Mouse (Mus musculus) gastrocnemius, postnatal 4 days (tissue): Measurements from ENCODE around the gene Cped1. TPM values are rescaled to one million over a fixed set of nuclear protein-coding genes. Genes with fewer than 3 reads are reported as not detected.

Experiments used
- DNase-seq, 2 experiments: peaks; one replicate each; pipeline ENCODE4 v3.0.0; 2021 to 2022; ENCODE audit warnings: low spot score in 2 of 2, mixed read lengths in 2 of 2
- total RNA-seq, 2 experiments: library from RNA; stranded (reverse); gene quantifications; 2 replicates each; pipeline ENCODE4 v1.2.3; 2021

Gene Cped1
- total RNA-seq, 2 experiments from 2014 or later = 21.4 to 23.3 TPM

- no peak for DNase-seq
Measured at GRCm38 (mm10) chr6:21999025-21999424, 13.3 kb downstream of the Cped1 start.

DNA sequence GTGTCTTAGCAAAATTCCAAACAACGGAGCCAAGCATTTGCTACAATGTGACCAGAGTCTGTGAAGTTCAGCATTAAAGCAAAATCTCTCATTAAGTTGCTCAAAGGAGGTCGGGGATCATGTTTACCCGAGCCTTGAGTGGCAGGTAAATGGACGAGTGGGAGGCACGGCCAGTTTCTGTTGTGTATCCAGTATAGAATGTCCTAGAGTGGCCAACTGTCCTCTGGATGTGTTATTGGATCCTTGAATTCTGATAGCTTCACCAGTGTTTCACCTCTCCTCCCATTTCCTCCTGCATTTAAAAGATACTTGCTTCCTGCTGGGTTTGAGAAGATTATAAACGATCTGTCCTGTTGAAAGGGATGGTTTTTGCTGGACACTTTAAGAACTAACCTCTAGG lies 14.4 kb downstream of the Cped1 start:
- no peak for DNase-seq

- no peak for DNase-seq
Measured at GRCm38 (mm10) chr6:22000881-22001280, 15.2 kb downstream of the Cped1 start.

DNA sequence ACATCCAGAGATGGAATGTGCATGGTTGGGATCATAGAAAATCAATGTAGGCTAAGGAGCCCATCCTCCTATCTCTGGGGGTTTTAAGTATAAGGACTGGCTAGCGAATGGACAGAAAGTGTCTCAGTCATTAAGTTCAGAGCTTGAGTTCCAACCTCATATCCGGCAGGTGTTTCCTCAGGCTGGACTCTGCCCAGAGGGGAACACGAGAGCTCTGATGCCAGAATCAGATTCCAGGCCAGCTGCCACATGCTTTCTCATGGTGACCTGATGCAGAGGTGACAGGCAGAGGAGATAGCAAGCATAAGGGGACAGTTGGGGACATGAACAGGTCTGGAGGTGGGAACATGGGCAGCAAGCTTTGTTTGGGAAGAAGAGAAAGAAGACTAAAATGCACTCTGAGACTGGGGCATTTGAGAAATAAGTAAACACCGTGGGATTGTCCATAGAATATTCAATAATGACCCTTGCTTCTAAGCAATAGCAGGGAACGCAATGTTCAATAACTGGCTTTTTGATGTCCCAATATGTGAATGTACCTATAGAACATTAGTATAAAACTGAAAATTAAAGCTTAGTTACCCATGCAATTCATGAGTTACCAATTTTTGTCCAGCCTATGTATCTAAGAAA lies 15.7 kb downstream of the Cped1 start:
- DNase-seq = peak in 1 of 2 experiments; percentile 42

DNA sequence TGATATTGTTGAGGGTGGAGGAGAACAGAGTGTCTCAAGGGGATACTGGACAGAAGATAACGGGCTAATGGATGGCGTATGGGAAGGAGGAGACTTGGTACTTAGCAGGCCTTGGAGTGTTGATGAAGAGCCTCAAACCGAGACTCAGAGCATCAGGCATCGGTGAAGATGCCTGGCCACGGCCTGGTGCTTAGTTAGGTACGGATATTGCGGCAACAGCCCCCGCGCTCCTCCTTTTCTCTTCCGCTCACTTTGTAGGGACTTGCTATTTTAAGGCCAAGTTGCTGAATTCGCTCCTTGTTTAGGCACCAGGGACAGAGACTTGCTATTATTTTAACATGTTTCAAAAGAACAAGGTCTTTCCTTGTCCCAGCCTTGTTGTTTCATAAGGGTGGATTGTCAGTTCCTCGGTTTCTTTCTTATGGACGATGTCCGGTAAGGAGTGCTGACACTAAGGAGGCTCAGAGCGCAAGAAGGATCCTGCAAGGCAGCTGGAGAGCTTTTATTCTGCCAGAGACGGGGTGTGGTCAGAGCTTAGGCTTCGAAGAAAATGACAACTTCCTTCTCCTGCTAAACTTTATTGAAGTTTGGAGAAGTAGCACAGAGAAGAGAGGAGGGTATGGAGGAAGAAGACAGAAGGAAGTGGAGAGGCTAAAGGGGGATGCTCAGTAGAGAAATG lies 16.9 kb downstream of the Cped1 start:
- DNase-seq = peak in 1 of 2 experiments; percentile 38

DNA sequence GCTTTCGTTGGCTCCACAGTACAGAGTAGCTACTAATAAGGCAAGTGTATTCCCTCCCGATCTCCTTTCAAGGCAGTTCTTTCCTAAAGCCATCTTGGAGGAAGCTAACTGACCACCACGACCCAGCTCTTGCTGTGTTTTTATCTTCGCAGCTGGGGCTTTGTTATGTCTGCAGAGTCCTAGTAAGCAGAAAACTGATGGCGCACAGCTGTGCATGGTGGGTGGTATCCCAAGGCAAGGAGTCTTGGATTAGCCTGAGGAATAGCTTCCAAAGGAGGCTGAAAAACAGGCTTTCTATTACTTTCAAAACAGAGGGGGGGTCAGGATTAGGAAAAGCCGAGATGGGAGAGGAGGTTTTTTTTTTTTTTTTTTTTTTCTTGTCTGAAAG lies 17.5 kb downstream of the Cped1 start:
- DNase-seq = peak in 1 of 2 experiments; percentile 37

DNA sequence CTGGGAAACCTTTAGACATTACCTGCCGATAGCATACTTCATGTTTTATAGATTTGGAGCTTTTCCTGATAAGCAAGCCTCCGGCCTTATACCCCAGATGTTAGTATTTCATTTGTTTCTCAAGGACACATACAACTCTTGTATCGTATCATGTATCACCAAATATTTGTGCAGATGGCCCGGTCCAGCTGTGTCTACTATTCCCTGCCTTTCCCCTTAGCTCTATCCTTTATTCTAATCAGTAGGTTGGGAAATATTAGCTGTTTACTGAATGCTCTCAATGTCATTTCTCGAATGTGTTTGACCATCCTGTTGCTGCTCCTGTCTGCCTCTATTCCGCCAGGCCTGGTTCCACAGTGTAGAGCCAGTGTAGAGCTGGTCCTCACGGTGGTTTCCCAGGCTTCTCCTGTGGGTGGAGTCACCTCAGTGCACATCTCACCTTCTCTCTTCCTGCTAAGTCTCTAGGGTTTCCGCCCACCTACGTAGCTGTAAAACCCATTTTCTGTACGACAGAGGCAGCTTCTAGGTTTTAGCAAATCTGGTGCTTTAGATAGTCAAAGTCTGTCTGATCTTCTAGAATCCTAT lies 18.3 kb downstream of the Cped1 start:
- no peak for DNase-seq

- no peak for DNase-seq
Measured at GRCm38 (mm10) chr6:22008346-22008745, 22.6 kb downstream of the Cped1 start.

DNA sequence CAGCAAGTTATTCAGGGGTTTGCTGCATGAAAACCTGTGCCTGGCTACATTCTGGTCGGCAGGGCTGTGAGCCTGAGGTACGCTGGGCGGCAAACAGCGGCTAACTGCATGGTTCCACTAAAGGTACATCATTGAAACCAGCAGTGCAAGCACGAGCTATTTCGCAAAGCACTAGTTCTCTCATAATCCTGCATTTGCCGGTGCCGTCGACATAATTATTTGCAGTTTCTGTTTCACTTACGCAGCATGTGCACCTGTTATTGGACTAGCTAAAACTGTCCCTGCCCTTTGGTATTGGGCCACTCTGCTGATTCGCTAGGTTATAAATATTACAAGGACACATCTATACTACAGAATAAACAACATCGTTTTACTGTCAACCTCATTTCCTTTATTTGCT lies 24.5 kb downstream of the Cped1 start:
- no peak for DNase-seq

DNA sequence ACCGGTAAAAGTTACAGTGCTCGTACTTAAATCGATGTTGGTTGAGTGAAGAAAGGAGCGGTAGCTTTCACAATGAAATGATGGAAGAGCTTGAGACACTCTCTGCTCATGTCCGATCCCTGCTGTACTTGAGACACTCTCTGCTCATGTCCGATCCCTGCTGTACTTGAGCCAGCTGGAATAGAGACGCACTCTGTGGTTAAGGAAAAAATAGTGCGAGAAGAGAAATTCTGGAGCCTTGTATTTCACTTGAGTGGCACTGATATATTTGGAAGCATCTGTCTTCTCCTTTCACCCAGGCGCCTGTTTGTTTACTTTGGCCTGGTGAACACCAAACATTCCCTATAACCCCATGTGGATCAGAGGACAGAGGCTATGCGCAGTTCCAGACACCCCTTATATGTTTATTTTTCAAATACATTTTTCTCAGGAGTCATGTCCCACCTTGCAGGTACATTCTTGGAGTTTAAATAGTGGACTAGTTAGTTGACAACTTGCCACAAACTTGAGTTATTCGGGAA lies 25.1 kb downstream of the Cped1 start:
- no peak for DNase-seq

DNA sequence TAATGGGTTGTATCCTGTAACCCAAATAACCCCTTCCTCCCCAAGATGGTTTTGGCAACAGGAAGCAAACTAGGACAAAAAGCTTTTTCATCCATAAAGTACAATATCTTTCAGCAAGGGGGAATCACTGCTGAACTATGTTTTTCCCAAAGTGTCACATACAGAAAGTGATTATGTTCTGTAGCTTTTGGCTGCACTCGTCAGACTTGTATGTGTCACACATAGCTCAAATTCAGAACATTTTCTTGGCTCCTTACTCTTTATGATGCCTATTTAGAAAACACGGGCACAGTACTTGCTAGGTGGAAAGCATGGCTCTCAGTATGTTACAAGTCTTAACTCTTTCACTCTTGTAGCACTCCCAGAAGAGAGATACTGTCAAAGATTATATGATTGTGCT lies 25.8 kb downstream of the Cped1 start:
- DNase-seq = no peak

DNA sequence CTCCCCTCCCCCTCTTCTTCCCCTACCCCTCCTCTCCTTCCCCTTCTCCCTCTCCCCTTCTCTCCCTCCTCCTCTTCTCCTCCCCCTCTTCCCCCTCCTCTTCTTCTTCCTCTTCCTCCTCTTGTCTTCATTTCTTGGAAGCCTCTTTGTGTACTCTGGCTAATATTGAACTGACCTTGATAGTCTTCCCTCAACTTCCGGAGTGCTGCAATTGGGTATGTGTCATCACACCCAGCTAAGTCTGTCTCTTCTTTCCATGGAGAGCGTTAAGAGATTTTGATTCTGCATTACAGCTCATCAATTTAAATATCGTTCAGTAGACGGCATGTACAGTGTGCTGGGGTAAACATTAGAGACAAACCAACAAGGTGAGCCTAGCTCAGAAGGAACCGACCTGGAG lies 26.4 kb downstream of the Cped1 start:
- no peak for DNase-seq

GRCm38 (mm10) chr6:22012501-22012900 lies 26.8 kb downstream of the Cped1 start:
- DNase-seq = no peak

DNA sequence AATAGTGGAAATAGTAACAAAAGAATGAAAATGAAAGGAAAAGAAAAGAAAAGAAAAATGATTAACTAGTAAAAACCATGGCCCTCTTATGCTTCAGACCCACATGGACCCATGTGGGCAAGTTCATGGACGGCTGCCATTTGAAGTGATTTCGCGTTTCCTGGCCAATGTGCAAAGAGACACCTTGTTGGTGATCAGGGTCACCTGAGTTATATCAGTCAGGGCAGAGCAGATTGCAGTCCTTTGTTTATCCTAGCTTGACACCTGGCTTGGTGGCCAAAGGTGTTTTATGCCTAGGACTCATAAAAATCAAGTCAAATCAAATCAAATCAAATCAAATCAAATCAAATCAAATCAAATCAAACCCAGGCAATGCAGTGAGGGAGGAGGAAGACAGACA lies 27.7 kb downstream of the Cped1 start:
- no peak for DNase-seq

GRCm38 (mm10) chr6:22014291-22014911 lies 28.7 kb downstream of the Cped1 start:
- no peak for DNase-seq

DNA sequence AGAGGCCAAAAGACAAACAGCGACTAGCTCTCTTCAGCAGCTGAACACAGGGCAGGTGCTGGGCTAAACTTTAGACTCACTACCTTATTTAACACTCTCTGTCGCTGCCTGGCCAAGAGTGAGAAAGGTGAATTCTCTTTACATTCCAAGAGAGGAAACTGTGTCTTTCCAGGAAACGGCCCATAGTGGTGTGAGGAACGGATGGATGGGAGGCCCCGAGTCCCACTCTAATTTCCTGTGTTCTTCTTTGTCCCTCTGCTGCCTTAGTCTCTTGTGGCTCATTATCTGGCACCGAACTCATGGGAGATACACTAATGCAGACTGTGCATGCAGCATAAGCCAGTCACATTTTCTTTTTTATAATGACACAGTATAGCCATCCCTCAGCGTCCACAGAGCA lies 31.9 kb downstream of the Cped1 start:
- DNase-seq = no peak

DNA sequence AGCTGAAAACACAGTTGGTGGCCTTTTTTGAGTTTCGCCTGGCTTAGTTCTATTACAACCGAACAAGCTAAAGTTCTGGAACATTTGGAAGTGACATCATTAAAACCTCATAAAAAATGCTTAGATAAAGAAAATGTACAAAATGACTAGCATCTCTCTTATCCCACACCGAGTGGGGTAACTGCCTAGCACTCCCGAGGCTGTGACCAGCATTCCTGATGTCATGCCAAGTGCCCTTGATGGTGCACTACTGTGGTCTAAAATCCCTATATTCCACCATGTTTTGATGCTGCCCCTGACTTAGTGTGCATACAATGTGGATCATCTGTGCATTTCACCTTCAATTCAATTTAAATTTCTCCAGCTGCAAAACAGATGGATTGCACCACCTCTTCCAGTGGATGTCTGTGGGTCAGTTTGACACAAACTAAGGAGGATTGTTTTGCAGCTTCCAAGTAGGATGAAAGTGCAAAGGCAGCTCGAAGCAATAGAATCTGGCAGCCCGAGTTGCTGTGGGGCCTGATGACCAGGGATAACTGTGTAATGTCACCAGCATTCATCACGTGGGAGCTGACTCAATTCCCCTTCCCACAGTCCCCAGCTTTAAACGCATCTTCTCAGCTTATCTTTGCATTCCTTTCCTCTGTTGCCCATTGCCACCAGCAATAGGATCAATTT lies 33.2 kb downstream of the Cped1 start:
- DNase-seq = no peak

DNA sequence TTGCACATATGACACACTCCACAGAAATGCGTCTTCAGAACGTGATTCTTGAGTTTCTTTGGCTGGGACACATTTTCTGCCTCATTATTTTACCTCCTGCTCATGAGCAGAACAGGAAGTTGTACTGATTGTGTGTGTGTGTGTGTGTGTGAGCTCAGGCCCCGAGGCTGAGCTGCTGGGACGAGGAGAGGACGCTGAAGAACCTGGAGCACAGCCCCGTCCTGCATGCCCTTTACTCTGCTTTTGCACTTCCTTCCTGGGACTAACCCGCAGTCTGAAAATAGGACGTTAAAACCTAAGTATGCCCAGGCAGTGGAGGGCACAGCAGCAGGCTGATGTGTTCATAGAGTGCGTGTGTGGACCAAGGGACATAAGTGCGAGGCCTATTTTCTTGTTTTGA lies 33.9 kb downstream of the Cped1 start:
- no peak for DNase-seq

GRCm38 (mm10) chr6:22020696-22021095 lies 35.0 kb downstream of the Cped1 start:
- DNase-seq = no peak

GRCm38 (mm10) chr6:22021315-22021714 lies 35.6 kb downstream of the Cped1 start:
- no peak for DNase-seq

DNA sequence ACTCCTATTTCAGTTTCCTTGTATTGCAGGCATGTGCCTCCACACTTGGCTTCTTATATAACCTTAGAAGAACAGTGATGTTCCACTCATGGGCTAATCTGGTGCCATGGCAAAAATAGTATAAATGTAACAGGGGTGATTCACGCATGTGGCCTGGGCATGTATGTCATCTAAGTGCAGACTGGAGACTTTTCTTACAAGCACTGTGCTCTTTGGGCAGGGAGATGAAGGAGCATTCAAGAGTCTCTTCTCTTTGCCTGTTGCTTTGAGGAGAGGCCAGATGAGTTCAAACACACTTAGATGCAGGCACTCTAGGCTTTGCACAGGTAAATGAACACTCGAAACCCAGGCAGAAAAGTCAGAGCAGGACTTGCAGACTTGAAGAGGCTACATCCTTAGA lies 38.5 kb downstream of the Cped1 start:
- DNase-seq = no peak
